Mouse (Mus musculus): ENCODE measurements at regions not wholly inside any gene's neighbourhood (a gene's known extent, or its start where the extent isn't known, plus 50 kb on each side); places are given as distances from the start of the nearest gene placed in this dataset.

GRCm38 (mm10) chr13:25490036-25490435 is 219.7 kb upstream of the Nrsn1 start:
- TF ChIP-seq CTCF (IDR thresholded peaks at IDR 0.05; ENCODE audit: low read depth, low read length), result no peak
- no peak for TF ChIP-seq POLR2A (IDR thresholded peaks at IDR 0.05; ENCODE audit: borderline replicate concordance, low read depth, low read length)

Measured in bone marrow macrophage, adult 2 months (primary cell).